Mouse (Mus musculus): ENCODE data around the gene Rtl8b. TPM values are rescaled to one million over a fixed set of nuclear protein-coding genes. Genes with fewer than 3 reads are reported as not detected.
"Not testable (repeated sequence)": the region's sequence is repeated elsewhere in the genome, so short reads cannot be mapped to it uniquely, and the experiment has no call there.

Rtl8b gene
- polyA plus RNA-seq, 1 experiment from 2014 or later, result 72.6 TPM

- 17% methylated on average over 4 of the region's 4 CpGs for WGBS
- not testable (repeated sequence) for ATAC-seq (ENCODE audit: insufficient number of reproducible peaks, low FRiP score); H3K9ac ChIP-seq
Observed at GRCm38 (mm10) chrX:53670696-53671095, 488 bp upstream of the Rtl8b start.

DNA sequence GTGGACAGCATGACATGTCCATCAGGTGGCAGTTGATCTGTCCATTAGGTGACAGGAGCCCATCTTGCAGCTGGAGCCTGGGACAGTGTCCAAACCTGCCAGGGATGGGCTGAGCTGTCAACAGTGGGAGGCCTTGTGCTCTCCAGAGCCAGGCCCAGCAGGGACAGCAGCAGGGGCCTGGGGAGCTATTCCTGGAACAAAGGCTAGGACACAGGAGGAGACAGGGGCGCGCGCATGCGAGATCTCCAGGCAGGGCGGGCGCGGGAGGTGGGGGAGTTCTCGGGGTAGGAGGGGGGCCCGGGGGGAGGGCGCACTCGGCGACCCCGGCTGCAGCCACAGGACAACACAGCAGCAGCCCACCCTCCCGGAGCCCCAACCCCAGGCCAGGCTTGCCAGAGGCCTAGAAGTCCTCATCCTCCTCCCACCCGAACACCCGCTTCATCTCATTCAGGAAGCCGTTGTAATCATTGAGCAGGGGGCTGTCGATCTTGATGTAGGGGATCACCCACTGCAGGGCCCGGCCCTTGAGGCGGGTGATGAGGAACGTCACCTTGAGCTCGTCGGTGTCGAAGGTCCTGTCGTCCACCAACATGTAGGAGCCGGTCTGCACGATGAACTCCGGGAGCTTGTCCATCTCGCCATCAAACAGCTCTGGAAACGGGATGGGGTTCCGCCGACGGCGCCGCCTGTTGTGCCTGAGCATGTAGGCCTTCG is 494 bp downstream of the Rtl8b start:
- H3K27ac ChIP-seq (ENCODE audit: poor library complexity, severe bottlenecking); H3K9ac ChIP-seq: not testable (repeated sequence)
- no CpG with 5 or more reads among the region's 36 CpGs for WGBS

More at GRCm38 (mm10) chrX:53670696-53671095, 488 bp upstream of the Rtl8b start:
- H3K4me3 ChIP-seq, result peak overlapping the region; percentile 37
- not testable (repeated sequence) for H3K27ac ChIP-seq (ENCODE audit: poor library complexity, severe bottlenecking); H3K27me3 ChIP-seq (replicated peaks); H3K4me1 ChIP-seq (replicated peaks); H3K36me3 ChIP-seq; H3K9me3 ChIP-seq (replicated peaks)
- H3K4me2 ChIP-seq, result peak overlapping the region; percentile 58

GRCm38 (mm10) chrX:53652917-53653316 is 17.3 kb downstream of the Rtl8b start:
- not testable (repeated sequence) for H3K4me1 ChIP-seq (replicated peaks); H3K27me3 ChIP-seq (replicated peaks); H3K9me3 ChIP-seq (replicated peaks); H3K4me2 ChIP-seq; H3K36me3 ChIP-seq; H3K27ac ChIP-seq (ENCODE audit: poor library complexity, severe bottlenecking); H3K4me3 ChIP-seq; ATAC-seq (ENCODE audit: insufficient number of reproducible peaks, low FRiP score); H3K9ac ChIP-seq
- 51% methylated on average over 4 of the region's 4 CpGs for WGBS

More for the DNA sequence above, 494 bp downstream of the Rtl8b start:
- H3K4me1 ChIP-seq (replicated peaks); H3K27me3 ChIP-seq (replicated peaks); H3K36me3 ChIP-seq; H3K9me3 ChIP-seq (replicated peaks): not testable (repeated sequence)
- H3K4me2 ChIP-seq, result peak overlapping the region; percentile 55
- H3K4me3 ChIP-seq, result peak overlapping the region; percentile 37
- peak; percentile 83 for ATAC-seq (ENCODE audit: insufficient number of reproducible peaks, low FRiP score)

- no peak overlapping the region for H3K9ac ChIP-seq
- H3K27me3 ChIP-seq (replicated peaks), result no peaks in the 10 kb centered on the region
- H3K36me3 ChIP-seq, result no peaks in the 10 kb centered on the region
- ATAC-seq (ENCODE audit: insufficient number of reproducible peaks, low FRiP score), result no peak
- no peaks in the 10 kb centered on the region for H3K9me3 ChIP-seq (replicated peaks)
- no peak overlapping the region for H3K4me3 ChIP-seq
- WGBS, result 73% methylated on average over 6 of the region's 6 CpGs
- H3K4me2 ChIP-seq, result no peak overlapping the region
- no peak overlapping the region for H3K27ac ChIP-seq (ENCODE audit: poor library complexity, severe bottlenecking)
- no peaks in the 10 kb centered on the region for H3K4me1 ChIP-seq (replicated peaks)
Observed at GRCm38 (mm10) chrX:53645885-53646284, 24.3 kb downstream of the Rtl8b start.

DNA sequence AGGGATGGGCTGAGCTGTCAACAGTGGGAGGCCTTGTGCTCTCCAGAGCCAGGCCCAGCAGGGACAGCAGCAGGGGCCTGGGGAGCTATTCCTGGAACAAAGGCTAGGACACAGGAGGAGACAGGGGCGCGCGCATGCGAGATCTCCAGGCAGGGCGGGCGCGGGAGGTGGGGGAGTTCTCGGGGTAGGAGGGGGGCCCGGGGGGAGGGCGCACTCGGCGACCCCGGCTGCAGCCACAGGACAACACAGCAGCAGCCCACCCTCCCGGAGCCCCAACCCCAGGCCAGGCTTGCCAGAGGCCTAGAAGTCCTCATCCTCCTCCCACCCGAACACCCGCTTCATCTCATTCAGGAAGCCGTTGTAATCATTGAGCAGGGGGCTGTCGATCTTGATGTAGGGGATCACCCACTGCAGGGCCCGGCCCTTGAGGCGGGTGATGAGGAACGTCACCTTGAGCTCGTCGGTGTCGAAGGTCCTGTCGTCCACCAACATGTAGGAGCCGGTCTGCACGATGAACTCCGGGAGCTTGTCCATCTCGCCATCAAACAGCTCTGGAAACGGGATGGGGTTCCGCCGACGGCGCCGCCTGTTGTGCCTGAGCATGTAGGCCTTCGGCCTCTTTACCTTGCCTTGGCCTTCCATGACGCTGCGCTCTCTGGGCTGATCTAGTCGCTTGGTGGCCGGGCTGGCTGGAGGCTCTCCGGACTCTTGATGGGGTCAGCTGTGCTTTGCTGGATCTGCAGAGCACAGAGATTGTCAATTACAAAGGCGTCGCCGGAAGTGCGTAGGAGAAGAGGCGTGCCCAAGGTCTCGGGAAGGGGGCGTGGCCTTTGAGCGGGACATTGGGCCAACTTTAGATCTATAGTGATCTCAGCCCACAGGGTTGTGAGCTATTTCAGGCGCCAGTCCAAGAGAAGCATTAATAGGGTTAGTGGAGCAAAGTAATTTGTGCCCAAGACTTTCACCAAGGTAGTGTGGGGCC is 26.9 kb downstream of the Rtl8b start, which contains the start of gene Rtl8a:
Gene Rtl8a, minus strand, starts transcription at position 703 of the 982 bp plus-strand sequence.
- WGBS, result 18% methylated on average over 12 of the region's 50 CpGs
- Histone ChIP-seq H3K4me2 (peak within 1 kb of the TSS; percentile 57), H3K4me3 (peak within 1 kb of the TSS; percentile 31), H3K27ac (ENCODE audit: poor library complexity, severe bottlenecking) (peak within 1 kb of the TSS; percentile 67)
- peak; percentile 90 for ATAC-seq (ENCODE audit: insufficient number of reproducible peaks, low FRiP score)
- not testable (repeated sequence) for H3K9ac ChIP-seq; H3K4me1 ChIP-seq (replicated peaks); H3K9me3 ChIP-seq (replicated peaks); H3K27me3 ChIP-seq (replicated peaks); H3K36me3 ChIP-seq

GRCm38 (mm10) chrX:53642604-53642979 is 27.6 kb downstream of the Rtl8b start:
- H3K4me3 ChIP-seq, result peak overlapping the region; percentile 31
- not testable (repeated sequence) for H3K9ac ChIP-seq; H3K4me1 ChIP-seq (replicated peaks); ATAC-seq (ENCODE audit: insufficient number of reproducible peaks, low FRiP score); H3K36me3 ChIP-seq; H3K9me3 ChIP-seq (replicated peaks); H3K27ac ChIP-seq (ENCODE audit: poor library complexity, severe bottlenecking); H3K27me3 ChIP-seq (replicated peaks)
- H3K4me2 ChIP-seq, result peak overlapping the region; percentile 55
- WGBS, result 60% methylated on average over 3 of the region's 4 CpGs

- H3K4me2 ChIP-seq; H3K9ac ChIP-seq; H3K27me3 ChIP-seq (replicated peaks); H3K4me3 ChIP-seq; H3K4me1 ChIP-seq (replicated peaks); H3K9me3 ChIP-seq (replicated peaks); ATAC-seq (ENCODE audit: insufficient number of reproducible peaks, low FRiP score); H3K36me3 ChIP-seq; H3K27ac ChIP-seq (ENCODE audit: poor library complexity, severe bottlenecking): not testable (repeated sequence)
- WGBS, result 54% methylated on average over 3 of the region's 3 CpGs
Observed at GRCm38 (mm10) chrX:53638107-53638506, 32.1 kb downstream of the Rtl8b start.

Other genes with a start within 250 kb of the Rtl8b start
- not detected in 2 replicates for gene Etd, start 235.5 kb downstream of the Rtl8b start, polyA plus RNA-seq (2016; fragmentation: Nextera tagmentation; extraction: Ambion mirVana)
- gene Rtl8c, start 62.4 kb downstream of the Rtl8b start, polyA plus RNA-seq (2016; fragmentation: Nextera tagmentation; extraction: Ambion mirVana), result 49.7 and 56.2 TPM in 2 replicates
- gene Gm14597, start 61.4 kb downstream of the Rtl8b start, polyA plus RNA-seq (2016; fragmentation: Nextera tagmentation; extraction: Ambion mirVana), result not detected in 2 replicates
- 93.5 and 98.2 TPM in 2 replicates for gene Rtl8a, start 26.7 kb downstream of the Rtl8b start, polyA plus RNA-seq (2016; fragmentation: Nextera tagmentation; extraction: Ambion mirVana)
- gene 4930502E18Rik, start 54.4 kb upstream of the Rtl8b start, polyA plus RNA-seq (2016; fragmentation: Nextera tagmentation; extraction: Ambion mirVana), result 0.27 and 0.48 TPM in 2 replicates
- not detected in 2 replicates for gene 1700013H16Rik, start 87.4 kb upstream of the Rtl8b start, polyA plus RNA-seq (2016; fragmentation: Nextera tagmentation; extraction: Ambion mirVana)
- gene Zfp36l3, start 106.0 kb upstream of the Rtl8b start, polyA plus RNA-seq (2016; fragmentation: Nextera tagmentation; extraction: Ambion mirVana), result not detected in 2 replicates
- gene Xlr, start 127.3 kb upstream of the Rtl8b start, polyA plus RNA-seq (2016; fragmentation: Nextera tagmentation; extraction: Ambion mirVana), result 2.0 and 3.1 TPM in 2 replicates

Measured in heart, embryonic 12.5 days (tissue).